Mouse (Mus musculus) C2C12 (cell line): Measurements from ENCODE around the gene Rpl14.

Experiments
- CEBPB ChIP-seq: IDR thresholded peaks from one replicate; pipeline ENCODE4 v1.6.1; 2011; ENCODE audit warnings: low read depth, mild to moderate bottlenecking, control low read depth, moderate library complexity
- CTCF ChIP-seq: IDR thresholded peaks from one replicate; pipeline ENCODE4 v1.5.1; 2011; ENCODE audit not compliant: control insufficient read depth, insufficient read depth, insufficient read length
- FOSL1 ChIP-seq: IDR thresholded peaks from one replicate; pipeline ENCODE4 v1.8.0; 2011; ENCODE audit warnings: mild to moderate bottlenecking, low read length; ENCODE audit not compliant: poor library complexity, insufficient read depth, severe bottlenecking
- MYOG ChIP-seq: IDR thresholded peaks from one replicate; pipeline ENCODE4 v1.6.1; 2011; ENCODE audit not compliant: control insufficient read depth, insufficient read length; ENCODE audit errors: extremely low read depth
- USF1 ChIP-seq: IDR thresholded peaks from one replicate; pipeline ENCODE4 v1.6.1; 2011; ENCODE audit warnings: low read depth, mild to moderate bottlenecking, control low read depth, moderate library complexity

GRCm38 (mm10) chr9:120530471-120530870 lies 40.8 kb upstream of the Rpl14 start:
- no peak for TF ChIP-seq FOSL1
- TF ChIP-seq CTCF = no peak
- no peak for TF ChIP-seq MYOG
- TF ChIP-seq USF1 = no peak
- no peak for TF ChIP-seq CEBPB
